Mouse (Mus musculus): Measurements from ENCODE around the gene Zfp936.
"Not testable (repeated sequence)": the region's sequence is repeated elsewhere in the genome, so short reads cannot be mapped to it uniquely, and the experiment has no call there.

The Zfp936 gene

GRCm38 (mm10) chr7:43113929-43114328 lies at the start of gene Zfp936:
Gene Zfp936, plus strand, starts transcription at chr7:43114229.
- DNase-seq (ENCODE audit: low spot score): not testable (repeated sequence)

GRCm38 (mm10) chr7:43077831-43078230 lies 36.2 kb upstream of the Zfp936 start:
- peak; percentile 71 for DNase-seq (ENCODE audit: low spot score)

GRCm38 (mm10) chr7:43128691-43129090 lies 14.7 kb downstream of the Zfp936 start:
- DNase-seq (ENCODE audit: low spot score): not testable (repeated sequence)

DNA sequence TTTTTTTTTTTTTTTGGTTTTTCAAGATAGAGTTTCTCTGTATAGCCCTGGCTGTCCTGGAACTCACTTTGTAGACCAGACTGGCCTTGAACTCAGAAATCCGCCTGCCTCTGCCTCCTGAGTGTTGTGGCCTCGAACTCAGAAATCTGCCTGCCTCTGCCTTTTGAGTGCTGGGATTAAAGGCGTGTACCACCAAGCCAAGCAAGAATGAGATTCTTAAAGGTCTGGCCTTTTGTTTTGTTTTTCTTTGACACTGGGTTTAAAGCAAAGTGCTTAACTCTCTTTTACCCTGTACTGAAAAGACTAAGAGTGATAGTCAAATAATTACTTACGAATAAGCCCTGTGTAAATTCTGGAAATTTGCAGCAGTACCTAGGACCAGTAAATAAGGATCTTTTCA lies 50.1 kb downstream of the Zfp936 start:
- not testable (repeated sequence) for DNase-seq (ENCODE audit: low spot score)

DNA sequence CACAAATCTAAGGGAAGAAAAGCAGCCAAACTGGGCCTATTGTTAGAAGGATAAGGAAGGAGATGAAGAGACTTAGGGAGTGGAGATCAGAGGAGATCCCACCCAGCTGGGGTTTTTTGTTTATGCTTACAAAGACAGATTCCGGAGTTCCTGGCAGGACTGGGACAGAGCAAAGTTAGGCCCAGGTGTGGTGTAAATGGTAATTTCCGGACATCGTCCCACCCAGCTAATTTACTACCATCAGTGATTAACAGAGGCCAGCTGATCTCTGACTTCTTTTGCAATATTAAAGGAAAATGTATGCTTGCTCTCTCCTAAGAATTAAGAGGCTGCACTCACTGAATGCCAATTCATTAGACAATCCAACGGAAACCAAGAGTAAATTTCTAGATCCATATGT lies 53.1 kb downstream of the Zfp936 start:
- DNase-seq (ENCODE audit: low spot score): not testable (repeated sequence)

- not testable (repeated sequence) for DNase-seq (ENCODE audit: low spot score)
Observed at GRCm38 (mm10) chr7:43167811-43168210, 53.8 kb downstream of the Zfp936 start.

GRCm38 (mm10) chr7:43168212-43168611 lies 54.2 kb downstream of the Zfp936 start:
- DNase-seq (ENCODE audit: low spot score): not testable (repeated sequence)

- DNase-seq (ENCODE audit: low spot score): peak; percentile 13
Observed at GRCm38 (mm10) chr7:43177003-43177702, 63.1 kb downstream of the Zfp936 start.

DNA sequence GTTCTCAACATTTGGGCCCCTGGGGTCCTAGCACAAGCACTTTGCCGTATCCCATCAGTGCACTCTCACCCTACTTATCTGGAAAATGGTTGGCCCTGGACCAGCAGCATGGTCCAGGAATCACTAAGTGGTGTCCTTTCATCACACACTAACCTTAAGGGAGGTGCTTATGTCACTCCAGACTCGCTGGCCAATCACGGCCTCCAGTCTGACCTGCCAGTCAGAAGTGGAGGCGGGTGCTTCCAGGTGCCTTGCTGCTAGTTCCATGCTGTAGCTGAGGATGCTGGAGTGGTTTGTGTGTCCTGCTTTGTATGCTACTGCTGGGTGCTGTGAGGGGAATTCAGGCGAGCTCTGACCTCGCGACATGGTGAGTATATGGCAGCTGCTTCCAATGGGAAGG lies 99.8 kb downstream of the Zfp936 start:
- not testable (repeated sequence) for DNase-seq (ENCODE audit: low spot score)

All from yolk sac, embryonic 10.5 days (tissue).